Mouse (Mus musculus) brain, embryonic 14.5 days (tissue): ENCODE results near the gene Tas2r136.

Experiments used
- CTCF ChIP-seq: fragments of 200-500 bp; IDR thresholded peaks from 2 replicates; pipeline ENCODE4 v1.5.1; 2012; ENCODE audit warnings: inconsistent platforms, mild to moderate bottlenecking, moderate library complexity, borderline replicate concordance; ENCODE audit not compliant: insufficient read depth, insufficient read length; ENCODE audit errors: extremely low read depth
- POLR2A ChIP-seq: fragments of 200-500 bp; IDR thresholded peaks from 2 replicates; pipeline ENCODE4 v1.6.1; 2012; ENCODE audit warnings: mild to moderate bottlenecking, inconsistent platforms, borderline replicate concordance; ENCODE audit not compliant: poor library complexity, insufficient read depth, insufficient read length, severe bottlenecking; ENCODE audit errors: extremely low read depth

- TF ChIP-seq CTCF, result no peak
- no peak for TF ChIP-seq POLR2A
Observed at GRCm38 (mm10) chr6:132754430-132754829, 23.5 kb downstream of the Tas2r136 start, which contains the start of gene Tas2r124.
